Mouse (Mus musculus): ENCODE measurements around the gene Pigk.

Gene Pigk

DNA sequence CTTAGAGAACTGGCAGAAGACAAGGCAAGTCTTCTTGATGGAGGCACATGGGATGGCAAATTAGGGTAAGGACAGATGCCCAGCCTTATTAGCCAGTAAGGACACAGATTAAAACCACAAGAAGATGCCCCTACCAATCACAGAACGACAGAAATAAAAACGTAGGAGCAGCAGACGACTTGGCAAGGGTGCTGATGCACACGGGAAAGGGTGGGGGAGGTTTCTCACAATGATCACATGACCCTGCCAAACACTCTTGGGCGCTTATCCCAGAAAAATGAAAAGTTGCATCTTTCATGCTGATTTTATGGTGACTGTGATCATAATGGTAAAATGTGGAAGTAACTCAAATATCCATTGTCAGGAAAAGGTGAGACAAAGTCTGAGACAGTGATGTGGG lies 193.2 kb downstream of the Pigk start:
- no peak for DNase-seq

DNA sequence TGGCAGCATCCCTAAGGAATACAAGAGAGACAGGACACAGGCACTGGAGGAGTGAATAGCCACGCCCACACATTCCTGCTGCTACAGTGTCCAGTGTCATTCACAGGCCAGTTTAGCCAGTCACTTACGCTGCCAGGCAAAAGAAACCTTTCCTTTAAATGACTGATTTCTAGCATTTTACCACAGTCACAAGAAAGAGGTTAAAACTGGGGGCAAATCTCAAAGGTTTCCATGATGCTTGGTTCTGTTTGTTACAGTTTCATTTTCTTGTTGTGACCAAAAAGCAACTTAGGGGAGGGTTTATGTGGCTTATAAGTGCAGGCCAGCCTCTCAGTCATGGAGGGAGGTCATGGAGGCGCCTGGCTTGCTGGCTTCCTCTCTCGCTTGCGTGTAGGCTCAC lies 193.8 kb downstream of the Pigk start:
- DNase-seq, result no peak

DNA sequence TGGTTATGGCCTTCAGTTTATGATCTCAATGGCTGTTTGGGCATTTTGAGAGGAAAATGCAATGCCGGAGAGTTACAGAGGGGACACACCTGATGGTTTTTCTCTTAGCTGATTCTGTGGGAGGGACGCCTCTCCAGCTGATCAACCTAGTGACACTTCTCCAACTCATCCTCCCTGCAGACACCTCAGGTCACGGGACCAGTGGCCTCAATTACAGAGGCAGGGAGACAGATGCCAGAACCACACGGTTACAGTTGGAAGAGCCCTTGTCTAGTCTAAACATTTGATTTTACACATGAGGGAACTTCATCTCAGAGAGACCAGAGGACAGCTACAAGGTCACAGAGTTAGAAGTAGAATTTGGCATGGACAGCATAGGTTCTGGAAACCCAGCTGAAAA lies 197.7 kb downstream of the Pigk start:
- no peak for DNase-seq

DNA sequence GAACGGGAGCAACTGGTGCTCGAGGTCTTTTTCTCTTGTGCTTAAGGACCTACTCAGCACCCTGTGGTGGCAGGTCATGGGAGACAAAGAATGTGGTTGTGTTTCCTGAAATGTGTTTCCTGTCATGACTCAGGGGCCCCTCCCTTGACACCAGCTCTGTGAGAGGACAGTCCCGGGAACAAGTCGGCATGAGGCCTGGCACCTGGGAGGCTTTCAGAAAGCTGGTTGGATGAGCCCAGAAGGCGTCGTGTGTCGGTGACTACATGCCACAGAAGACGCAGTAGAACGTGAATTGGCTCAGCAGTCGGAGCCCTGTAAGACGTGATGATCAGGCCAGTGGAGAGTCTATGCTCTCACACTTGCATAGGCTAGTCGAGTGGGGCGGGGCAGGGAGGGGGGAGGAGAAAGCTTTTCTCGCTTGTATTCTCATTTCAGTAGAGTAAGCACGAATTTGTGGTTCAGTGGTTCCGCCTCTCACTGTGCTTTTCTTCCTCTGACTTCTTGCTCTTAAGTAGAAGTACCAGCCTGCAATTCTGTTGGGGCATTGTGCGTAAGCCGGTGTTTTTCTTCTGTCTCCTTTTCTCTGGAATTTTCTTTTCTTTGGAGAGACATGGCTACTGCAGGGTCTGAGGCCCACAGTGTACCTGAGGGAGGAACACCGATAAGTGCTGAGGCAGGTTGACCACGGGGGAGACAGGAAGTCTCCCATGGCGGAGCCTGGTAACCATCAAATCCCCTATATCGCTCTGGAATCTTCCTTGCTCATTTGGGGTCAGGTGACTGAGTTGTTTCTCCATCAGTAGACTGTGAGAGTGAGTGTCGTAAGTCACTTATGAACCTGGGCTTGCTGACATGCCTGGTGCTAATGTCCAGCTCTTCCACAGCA lies 198.6 kb downstream of the Pigk start:
- peak in 1 of 2 experiments; percentile 3 for DNase-seq

DNA sequence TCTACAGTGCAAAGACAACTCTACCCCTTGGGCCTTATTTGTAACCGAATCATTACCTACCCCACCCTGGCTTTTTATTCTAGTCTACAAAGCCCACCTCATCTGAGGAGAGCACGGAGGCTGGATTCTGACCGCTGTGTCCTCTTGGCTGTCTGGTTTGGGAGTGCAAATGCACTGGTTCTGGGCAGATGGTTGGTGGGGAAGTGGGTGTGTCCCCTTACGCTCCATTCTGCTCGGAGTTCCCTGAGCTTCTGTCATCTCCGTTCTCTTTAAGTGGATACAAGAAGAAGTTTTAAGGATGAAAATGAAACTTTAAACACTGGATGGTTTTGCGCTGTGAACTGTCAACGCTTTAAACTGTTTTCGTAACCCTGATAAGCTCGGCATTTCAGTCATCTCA lies 199.2 kb downstream of the Pigk start:
- no peak for DNase-seq

DNA sequence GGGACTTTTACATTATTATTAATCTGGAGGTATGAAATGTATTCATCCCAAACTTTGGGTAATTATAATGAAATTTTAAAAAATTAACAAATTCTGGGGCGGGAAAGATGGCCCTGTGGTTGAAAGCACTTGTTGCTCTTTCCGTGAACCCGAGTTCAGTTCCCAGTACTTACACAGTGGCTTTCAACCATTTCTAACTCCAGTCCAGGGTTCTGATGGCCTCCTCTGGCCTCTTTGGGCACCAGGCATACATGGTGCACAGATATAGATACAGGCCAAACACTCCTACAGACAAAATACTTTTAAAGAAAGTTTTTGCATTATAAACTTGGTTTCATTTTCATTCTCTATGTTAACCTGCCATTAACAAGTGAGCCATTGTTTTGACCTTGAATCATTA lies 199.7 kb downstream of the Pigk start:
- no peak for DNase-seq

DNA sequence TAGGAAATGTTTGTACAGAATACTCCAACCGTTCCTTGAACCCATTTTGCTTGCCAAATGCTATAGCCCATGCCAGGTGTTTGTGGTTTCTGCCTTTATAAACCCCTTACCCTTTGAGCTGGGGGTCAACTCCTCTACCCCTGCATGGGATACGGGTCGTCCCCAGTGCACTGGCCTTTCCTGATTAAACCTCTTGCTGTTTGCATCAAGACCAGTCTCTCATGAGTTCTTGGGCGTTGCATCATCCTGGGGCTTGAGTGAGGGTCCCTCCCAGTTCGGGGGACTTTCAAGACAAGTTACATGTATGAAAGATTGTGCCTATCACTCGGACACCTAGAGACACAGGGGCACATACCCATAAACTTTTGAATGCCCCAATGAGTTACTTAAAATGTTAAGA lies 200.5 kb downstream of the Pigk start:
- DNase-seq, result no peak

DNA sequence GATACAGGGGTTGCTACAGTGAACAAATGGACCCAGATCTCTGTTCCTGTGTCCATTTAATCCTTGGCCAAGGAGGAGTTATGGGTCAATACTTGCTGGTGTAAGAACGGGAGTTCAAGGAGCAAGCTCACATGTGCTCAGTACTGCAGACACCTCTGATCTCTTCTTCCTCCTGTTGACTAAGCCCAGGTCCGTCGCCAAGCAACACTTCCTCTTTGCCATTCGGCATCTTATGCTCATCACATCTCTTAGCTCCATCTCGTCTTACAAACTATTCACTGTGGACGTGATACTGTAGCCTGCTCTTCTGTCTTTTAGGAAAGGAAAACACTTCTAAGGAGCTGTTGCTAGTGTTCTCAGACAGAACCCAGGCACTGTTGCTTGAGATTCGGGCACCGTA lies 203.7 kb downstream of the Pigk start:
- no peak for DNase-seq

DNA sequence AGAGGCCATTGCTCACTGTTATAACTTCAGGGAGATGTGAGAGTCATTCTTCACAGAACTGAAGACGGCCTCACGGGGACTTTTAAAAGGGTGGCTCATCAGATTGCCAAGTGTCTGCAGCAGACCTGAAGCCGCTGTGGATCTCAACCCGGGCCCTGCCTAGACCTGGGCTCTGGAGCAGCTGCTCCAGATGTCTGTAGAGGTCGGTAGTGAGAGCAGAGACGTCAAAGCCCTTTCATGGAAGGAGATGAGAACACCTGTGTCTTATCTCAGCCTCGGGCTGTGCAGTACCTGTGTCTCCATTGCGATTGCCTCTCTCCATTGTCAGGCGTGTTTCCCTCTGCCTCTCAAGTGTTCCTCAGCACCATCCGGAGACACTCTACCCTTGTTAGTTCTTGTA lies 205.2 kb downstream of the Pigk start:
- no peak for DNase-seq

DNA sequence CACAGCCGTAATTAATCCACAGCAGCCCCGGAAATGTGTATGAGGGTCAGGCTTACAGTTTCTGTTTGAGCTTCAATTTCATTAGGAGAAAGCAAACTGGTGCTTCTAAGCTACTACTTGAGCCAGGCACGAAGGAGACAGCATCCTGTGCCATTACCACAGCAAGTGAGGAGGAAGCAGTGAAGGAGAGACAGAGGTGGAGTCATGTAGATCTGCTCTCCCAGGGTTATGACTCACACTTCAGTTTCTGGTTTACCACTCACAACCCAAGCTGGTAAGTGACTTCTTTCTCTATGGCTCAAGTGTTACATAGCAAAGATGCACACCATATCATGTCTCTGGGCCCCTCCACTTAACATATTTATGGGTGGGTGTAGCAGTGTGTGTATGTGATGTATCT lies 206.5 kb downstream of the Pigk start:
- DNase-seq, result no peak

DNA sequence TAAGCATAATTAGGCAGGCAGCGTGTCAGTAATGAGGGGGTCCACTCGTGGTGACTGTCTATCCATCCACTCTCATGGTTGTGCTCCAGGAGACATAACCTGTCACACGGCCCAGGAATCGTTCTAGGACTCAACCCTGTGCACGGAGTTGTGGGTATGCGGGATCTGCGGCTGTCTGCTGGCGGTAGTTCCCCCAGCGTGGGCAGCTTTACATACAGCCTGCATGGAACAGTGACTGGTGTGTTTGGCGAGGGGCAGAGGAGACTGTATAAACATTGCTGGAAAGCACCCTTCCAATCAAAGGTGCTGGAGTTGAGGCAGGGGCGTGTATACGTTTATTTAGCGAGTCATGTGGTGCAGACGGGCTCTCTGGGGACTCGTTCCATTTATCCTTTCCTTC lies 209.6 kb downstream of the Pigk start:
- no peak for DNase-seq

DNA sequence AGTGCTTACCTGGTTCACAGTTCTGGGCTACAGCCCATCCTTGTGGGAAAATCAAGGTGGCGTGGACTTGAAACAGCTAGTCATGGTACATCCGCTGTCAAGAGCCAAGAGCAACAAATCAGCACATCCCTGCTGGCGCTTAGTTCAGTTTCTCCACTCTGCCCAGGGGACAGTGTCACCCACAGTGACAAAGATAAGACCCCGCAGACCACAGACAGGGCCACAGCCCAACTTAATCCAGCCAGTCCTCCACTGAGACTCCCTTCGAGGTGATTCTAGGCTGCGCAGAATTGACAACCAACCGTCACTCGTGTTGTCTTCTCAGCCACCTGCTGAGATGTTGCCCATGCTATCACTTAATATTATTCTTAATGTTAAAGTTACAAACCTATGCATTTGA lies 211.5 kb downstream of the Pigk start:
- DNase-seq, result no peak

DNA sequence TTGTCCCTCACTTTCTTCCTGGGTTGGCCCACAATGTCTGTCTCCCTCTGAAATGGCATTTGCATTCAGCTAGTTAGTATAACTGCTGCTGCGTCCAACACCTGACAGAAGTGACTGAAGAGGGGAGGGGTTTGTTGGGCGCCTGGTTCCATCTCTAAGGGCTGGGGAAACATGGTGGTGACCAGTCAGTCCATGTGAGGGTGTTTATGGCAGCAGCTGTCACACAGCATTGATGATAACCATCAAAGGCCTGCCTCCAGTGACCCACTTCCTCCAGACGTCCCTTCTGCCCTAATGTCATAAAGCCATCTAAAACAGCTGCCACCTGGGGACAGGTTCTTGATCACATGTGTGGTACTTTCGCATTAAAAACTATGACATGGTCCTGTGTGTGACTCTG lies 212.3 kb downstream of the Pigk start:
- DNase-seq, result no peak

DNA sequence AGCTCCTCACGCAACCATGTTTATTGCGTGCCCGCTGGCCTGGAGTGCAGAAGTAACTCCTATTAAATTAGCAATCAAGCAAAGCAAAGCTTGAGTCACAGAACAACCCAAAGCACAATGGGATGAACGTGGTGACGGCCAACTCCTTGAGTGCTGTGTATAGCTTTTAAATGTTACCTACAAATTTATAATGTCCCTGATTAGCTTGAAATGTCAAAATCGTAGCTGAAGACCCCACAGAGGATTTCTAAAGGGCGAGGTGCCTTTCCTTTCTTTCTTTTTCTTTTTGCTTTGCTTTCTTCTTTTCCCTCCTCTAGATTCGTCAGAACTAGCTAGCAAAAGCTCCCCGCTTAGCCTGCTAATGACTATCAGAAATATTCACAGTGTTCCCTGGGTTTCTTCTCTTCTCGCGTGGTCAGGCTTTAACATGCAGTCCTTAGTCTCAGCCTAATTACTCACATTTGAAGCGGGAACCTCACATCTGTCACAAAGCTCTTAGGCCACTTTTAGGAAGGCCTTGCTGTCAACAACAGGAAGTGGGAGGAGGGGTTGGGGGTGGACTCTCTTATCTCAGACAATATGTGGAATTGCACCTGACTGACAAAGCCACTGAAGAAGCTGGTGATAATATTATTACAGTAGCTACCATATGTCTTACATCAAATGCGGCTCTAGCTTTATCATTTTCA lies 214.5 kb downstream of the Pigk start:
- DNase-seq, result peak; percentile 6 to 7

DNA sequence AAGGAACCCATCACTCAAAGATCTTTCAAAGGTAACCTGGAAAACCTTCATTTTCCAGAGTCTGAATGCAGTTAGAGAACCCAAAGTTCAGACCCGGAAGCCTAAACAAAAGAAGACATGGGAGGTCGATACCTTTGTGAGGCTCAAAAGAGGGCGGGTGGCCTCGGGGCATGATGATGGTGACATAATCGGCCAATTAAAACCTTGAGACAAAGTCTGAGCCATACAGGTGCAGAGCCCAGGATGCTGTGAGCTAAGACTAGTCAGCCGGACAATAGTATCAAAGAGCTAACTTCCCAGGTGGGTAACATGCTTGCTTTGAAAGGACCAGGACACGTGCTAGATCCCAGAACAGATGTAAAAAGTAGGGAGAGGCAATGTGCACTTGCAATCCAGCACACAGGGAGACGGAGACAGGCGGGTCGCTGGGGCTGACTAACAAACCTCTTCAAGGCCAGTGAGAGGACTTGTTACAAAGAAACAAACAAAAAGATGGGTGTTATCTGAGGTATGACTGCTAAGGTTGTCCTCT lies 215.4 kb downstream of the Pigk start:
- DNase-seq, result no peak

DNA sequence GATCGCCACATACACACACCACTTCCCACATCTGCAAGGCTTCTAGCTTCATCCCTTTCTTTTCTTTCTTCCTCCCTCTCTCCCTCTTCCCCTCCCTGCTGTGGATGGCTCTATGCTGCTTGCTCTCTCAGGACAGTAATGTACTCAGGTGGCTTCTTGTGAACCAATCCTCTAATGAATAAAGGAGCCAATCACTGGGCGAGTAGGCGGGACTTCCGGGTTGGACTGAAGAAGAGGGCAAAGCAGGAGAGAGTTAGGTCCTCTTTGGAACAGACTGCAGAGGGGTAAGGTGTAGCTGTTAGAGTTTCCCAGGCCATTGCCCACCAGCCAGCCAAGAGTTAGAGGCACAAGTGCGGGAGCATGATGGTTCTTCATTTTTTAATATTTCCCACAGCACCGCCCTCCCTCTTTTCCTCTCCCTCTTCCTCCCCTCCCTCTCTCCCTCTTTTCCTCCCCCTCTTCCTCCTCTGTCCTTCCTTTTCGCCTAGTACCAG lies 215.9 kb downstream of the Pigk start:
- DNase-seq, result peak in 1 of 2 experiments; percentile 9

DNA sequence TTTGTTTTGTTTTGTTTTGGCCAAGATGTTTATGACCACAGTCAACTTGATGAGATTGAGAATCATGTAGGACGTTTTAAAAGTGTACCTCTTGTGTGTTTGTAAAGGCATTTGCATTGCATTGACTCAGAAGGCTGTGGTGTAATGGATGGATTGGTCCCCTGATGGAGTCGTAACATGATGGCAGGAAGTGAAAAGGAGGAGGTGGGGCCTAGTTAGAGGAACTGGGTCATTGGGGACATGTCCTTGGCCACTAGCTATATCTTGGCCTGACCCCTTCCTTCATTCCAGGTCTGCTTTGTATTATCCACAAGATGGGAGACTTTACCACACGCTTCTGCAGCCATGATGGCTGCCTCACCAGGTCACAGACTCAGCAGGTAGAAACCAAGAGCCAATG lies 217.5 kb downstream of the Pigk start:
- DNase-seq, result no peak

DNA sequence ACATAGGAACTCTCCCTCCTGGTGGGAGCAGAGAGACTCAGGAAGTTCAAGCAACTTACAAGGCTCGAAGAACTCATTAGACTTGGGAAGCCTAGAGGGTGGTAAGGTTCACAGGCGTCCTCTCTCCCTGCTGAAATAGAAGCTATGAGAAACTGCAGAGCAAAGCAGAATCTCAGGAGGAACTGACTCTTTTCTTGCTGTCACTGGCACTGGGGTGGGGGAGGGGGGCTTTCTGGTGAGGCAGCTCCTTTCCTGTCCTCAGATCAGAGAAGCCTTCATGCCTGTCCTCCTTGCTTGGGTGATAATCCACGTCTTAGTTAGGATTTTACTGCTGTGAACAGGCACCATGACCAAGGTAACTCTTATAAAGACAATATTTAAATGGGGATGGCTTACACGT lies 218.2 kb downstream of the Pigk start:
- DNase-seq, result no peak

DNA sequence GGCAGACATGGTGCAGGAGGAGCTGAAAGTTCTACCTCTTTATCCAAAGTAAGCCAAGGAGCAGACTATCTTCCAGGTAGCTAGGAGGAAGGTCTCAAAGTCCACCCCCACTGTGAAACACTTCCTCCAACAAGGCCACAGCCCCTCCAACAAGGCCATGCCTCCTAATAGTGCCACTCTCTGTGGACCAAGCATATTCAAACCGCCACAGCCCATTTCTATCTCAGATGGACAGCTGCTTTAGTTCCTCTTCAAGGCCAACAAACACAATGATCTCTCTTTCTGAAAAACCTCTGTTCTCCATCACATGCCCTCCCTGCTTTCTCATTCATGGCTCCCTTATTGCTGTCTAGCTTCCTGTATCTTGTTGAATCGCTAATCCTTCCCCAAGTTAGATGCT lies 218.6 kb downstream of the Pigk start:
- DNase-seq, result no peak

DNA sequence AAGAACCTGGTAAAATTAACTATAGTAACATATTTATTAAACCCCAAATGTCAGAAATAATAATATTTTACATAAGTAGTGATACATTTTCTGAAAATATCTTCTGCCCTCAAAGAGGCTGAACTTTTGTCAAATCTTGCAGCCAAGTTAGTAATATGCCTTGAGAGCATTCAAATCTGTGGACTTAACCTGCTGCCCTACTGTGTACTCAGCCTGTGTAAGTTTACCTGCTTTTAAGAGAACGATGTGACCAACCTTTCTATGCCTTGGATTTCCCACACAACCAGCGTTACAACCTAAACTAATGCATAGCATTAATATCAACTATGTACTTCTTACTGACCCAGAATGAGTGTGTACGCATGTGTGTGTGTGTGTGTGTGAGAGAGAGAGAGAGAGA lies 219.8 kb downstream of the Pigk start:
- no peak for DNase-seq

DNA sequence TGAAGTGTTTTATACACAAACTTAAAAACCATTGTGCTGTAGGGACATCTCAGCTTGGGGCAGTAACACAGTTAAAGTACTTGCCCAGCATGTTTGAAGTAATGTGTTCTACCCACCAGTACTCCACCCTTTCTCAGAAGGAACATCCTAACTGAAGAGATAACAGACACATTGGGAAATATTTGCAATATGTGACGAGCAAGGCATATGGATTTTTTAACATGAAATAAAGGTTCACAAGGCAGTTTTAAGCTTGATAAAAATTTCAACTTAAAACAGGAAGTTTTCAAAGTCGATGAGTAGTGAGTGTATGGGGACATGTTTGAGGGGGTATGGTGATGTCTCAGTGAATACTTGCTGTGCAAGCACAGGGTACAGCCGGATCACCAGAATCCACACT lies 222.4 kb downstream of the Pigk start:
- DNase-seq, result no peak

DNA sequence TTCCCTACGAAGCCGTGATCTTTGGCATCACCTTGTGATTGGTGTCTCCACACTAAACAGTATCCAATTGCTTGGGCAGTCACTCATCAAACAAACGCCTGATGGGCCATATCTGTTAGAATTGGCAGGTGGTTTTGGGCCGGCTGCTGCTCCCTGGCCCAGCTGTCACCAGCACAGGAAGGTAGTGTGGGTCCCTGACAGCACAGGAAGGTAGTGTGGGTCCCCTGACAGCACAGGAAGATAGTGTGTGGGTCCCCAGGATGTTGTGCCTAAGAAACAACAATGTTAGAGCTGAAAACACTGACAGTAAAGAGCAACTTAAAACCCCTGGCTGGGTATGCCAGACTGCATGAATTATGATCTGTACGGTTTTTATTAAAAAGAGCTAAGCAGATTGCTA lies 227.8 kb downstream of the Pigk start:
- no peak for DNase-seq

DNA sequence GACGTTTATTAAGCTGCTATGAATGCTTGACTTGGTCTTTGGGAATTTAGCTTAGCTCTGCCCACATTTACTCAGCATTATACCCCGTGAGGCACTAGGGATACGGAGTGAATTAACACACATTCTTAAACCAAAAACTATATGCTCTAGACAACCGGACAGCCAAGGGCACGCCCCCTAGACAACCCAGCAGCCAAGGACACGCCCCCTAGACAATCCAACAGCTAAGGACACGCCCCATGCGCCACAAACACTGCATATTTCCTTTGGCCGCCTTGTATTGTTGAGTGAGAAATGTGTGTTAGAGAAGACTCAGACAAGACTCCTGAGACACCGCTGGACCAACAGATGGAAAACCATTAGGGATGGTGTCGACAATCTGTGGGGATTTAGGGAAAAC lies 229.1 kb downstream of the Pigk start:
- DNase-seq, result no peak

DNA sequence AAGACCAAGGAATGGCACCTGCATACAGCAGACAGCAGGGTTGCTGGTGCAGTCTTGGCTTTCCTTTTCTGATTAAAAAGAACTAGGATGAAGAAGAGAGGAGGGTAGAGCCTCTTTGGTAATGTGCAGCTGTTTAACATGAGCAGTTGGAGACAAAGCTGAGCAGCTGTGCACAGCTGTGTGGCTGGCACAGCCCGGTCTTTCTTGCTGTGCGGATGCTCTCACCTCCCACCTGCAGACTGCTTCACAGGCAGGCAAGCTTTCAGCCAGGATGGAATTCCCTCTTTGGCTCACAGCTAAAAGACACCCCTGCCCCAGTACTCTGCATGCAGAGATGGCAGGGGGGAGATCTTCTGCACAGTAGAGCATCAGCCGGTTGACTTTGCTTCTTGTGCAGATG lies 230.9 kb downstream of the Pigk start:
- no peak for DNase-seq
